ENCODE assay signal across 8 mouse cellular contexts in the genomic region with DNA sequence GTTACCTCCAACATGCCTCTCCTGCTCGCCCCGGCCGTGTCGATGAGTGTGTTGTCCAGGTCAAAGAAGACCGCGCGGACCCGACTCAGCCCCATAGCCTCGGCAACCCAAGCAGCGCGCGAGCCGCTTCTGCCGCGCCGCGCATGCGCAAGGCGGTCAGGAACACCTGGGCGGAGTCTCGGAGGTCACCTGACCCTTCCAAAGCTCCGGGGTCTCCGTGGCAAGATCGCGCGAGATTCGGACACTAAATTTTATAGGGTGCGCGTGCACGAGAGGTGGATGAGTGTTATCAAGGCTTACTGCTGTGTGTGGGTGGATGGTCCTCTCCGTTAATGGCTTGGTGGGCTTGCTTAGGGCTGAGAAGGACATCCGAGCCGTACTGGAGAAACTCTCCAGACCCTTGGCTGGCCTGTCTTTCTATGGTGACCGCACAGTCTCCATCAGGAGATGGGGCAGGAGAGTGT. TPM values are rescaled to one million over a fixed set of nuclear protein-coding genes. Genes with fewer than 3 reads are reported as not detected.
DNase-seq lines count a peak whose midpoint lies in the region; ATAC-seq and TF ChIP-seq lines count a peak whose summit lies in the region.

TSS of gene Ninl (minus strand) at position 151 of the 464 bp plus-strand sequence.
TSS of gene Nanp (minus strand) at position 167 of the 464 bp plus-strand sequence.

- DNase-seq in CD8-positive naive resting alpha-beta T cell, adult 2 months (ENCODE audit: low read depth in 2 of 2, low spot score in 2 of 2): peak; percentile 88
- DNase-seq in c-Kit-positive CD71-negative TER-119-negative erythroid progenitor cells, embryonic 14.5 days (ENCODE audit: low read depth): peak; percentile 86
- peak; percentile 94 for DNase-seq in forebrain, embryonic 10.5 days (ENCODE audit: extremely low spot score, low spot score)
- peak; percentile 94 to 96 for DNase-seq in kidney, postnatal 25 days
- DNase-seq in liver, embryonic 14.5 days (ENCODE audit: low read depth in 3 of 3, low spot score in 3 of 3): peak; percentile 89 to 94 (median 93)
- peak; percentile 95 for DNase-seq in neural tube, embryonic 11.5 days (ENCODE audit: low spot score)
- DNase-seq in stomach, postnatal 0 days (ENCODE audit: low spot score): peak; percentile 94

- peaks cover 5% of the 10 kb centered on the region; the same call in 1 of the 2 replicates for H3K9me3 ChIP-seq in forebrain, embryonic 10.5 days
- H3K9me3 ChIP-seq in heart, embryonic 15.5 days (replicated peaks): no peaks in the 10 kb centered on the region
- no peaks in the 10 kb centered on the region for H3K9me3 ChIP-seq in liver, embryonic 14.5 days (ENCODE audit: control insufficient read depth, low read length)
- H3K9me3 ChIP-seq in neural tube, embryonic 11.5 days (ENCODE audit: control insufficient read depth, low read length): no peaks in the 10 kb centered on the region
- no peaks in the 10 kb centered on the region for H3K9me3 ChIP-seq in stomach, postnatal 0 days (ENCODE audit: control insufficient read depth, low read length)

- H3K4me3 ChIP-seq in forebrain, embryonic 10.5 days: peak within 1 kb of the TSS; percentile 93
- H3K4me3 ChIP-seq in heart, embryonic 15.5 days: peak within 1 kb of the TSS; percentile 74
- peak within 1 kb of the TSS; percentile 89 to 91 for H3K4me3 ChIP-seq in liver, embryonic 14.5 days (ENCODE audit: insufficient read depth in 1 of 2, low read depth in 2 of 2, low read length in 2 of 2)
- peak within 1 kb of the TSS; percentile 88 for H3K4me3 ChIP-seq in neural tube, embryonic 11.5 days (ENCODE audit: low read depth, low read length)
- H3K4me3 ChIP-seq in stomach, postnatal 0 days (ENCODE audit: low read depth, low read length): peak within 1 kb of the TSS; percentile 89

- peak within 1 kb of the TSS; percentile 77 for H3K4me2 ChIP-seq in heart, embryonic 15.5 days
- H3K4me2 ChIP-seq in liver, embryonic 14.5 days (ENCODE audit: low read depth): peak within 1 kb of the TSS; percentile 96
- H3K4me2 ChIP-seq in neural tube, embryonic 11.5 days (ENCODE audit: low read depth): peak within 1 kb of the TSS; percentile 76
- peak within 1 kb of the TSS; percentile 90 for H3K4me2 ChIP-seq in stomach, postnatal 0 days (replicated peaks; ENCODE audit: low read depth)

- no peak for TF ChIP-seq CTCF in liver, embryonic 14.5 days (IDR thresholded peaks at IDR 0.05; ENCODE audit: low read depth)
- TF ChIP-seq CTCF in stomach, postnatal 0 days (IDR thresholded peaks at IDR 0.05; ENCODE audit: low read depth): no peak

- under 1% methylated on average over 34 of the region's 34 CpGs for WGBS in forebrain, embryonic 10.5 days
- under 1% methylated on average over 34 of the region's 34 CpGs for WGBS in heart, embryonic 15.5 days
- WGBS in liver, embryonic 14.5 days (ENCODE audit: insufficient replicate concordance): 1% methylated on average over 34 of the region's 34 CpGs
- WGBS in neural tube, embryonic 11.5 days: 1% methylated on average over 31 of the region's 34 CpGs
- WGBS in stomach, postnatal 0 days: under 1% methylated on average over 32 of the region's 34 CpGs

- no peaks in the 10 kb centered on the region for H3K27me3 ChIP-seq in forebrain, embryonic 10.5 days (ENCODE audit: poor library complexity, severe bottlenecking)
- H3K27me3 ChIP-seq in heart, embryonic 15.5 days: no peaks in the 10 kb centered on the region
- H3K27me3 ChIP-seq in liver, embryonic 14.5 days (ENCODE audit: control insufficient read depth, insufficient read depth, low read length): no peaks in the 10 kb centered on the region
- H3K27me3 ChIP-seq in neural tube, embryonic 11.5 days (ENCODE audit: control insufficient read depth, insufficient read depth, low read length): no peaks in the 10 kb centered on the region
- no peaks in the 10 kb centered on the region for H3K27me3 ChIP-seq in stomach, postnatal 0 days (ENCODE audit: control insufficient read depth, insufficient read depth, low read length)

- H3K4me1 ChIP-seq in forebrain, embryonic 10.5 days: peaks cover 19% of the 10 kb centered on the region
- peaks cover 8% of the 10 kb centered on the region for H3K4me1 ChIP-seq in heart, embryonic 15.5 days (replicated peaks)
- peaks cover 19 to 29% of the 10 kb centered on the region in 2 experiments for H3K4me1 ChIP-seq in liver, embryonic 14.5 days (replicated peaks; ENCODE audit: control insufficient read depth in 2 of 2, insufficient read depth in 2 of 2, low read length in 1 of 2)
- peaks cover 5% of the 10 kb centered on the region; the same call in 1 of the 2 replicates for H3K4me1 ChIP-seq in neural tube, embryonic 11.5 days (ENCODE audit: control insufficient read depth, insufficient read depth, low read length)
- H3K4me1 ChIP-seq in stomach, postnatal 0 days (replicated peaks; ENCODE audit: control insufficient read depth, insufficient read depth): no peaks in the 10 kb centered on the region

- H3K9ac ChIP-seq in heart, embryonic 15.5 days: peak within 1 kb of the TSS; percentile 87
- peak within 1 kb of the TSS; percentile 100 for H3K9ac ChIP-seq in liver, embryonic 14.5 days (replicated peaks)
- H3K9ac ChIP-seq in neural tube, embryonic 11.5 days (ENCODE audit: low read length): peak within 1 kb of the TSS; percentile 97
- peak within 1 kb of the TSS; percentile 97 for H3K9ac ChIP-seq in stomach, postnatal 0 days (ENCODE audit: low read length)

- H3K27ac ChIP-seq in forebrain, embryonic 10.5 days: peak within 1 kb of the TSS; percentile 97
- H3K27ac ChIP-seq in heart, embryonic 15.5 days: peak within 1 kb of the TSS; percentile 68
- peak within 1 kb of the TSS; percentile 98 for H3K27ac ChIP-seq in liver, embryonic 14.5 days
- peak within 1 kb of the TSS; percentile 68; the same call in 1 of the 2 replicates for H3K27ac ChIP-seq in neural tube, embryonic 11.5 days (ENCODE audit: low read depth, low read length)
- peak within 1 kb of the TSS; percentile 76 for H3K27ac ChIP-seq in stomach, postnatal 0 days (replicated peaks)

- peak; percentile 62 for TF ChIP-seq EP300 in liver, embryonic 14.5 days (IDR thresholded peaks at IDR 0.05; ENCODE audit: low read depth)
- peak; percentile 85 for TF ChIP-seq EP300 in stomach, postnatal 0 days (optimal IDR thresholded peaks at IDR 0.05)

- peaks cover 3% of the 10 kb centered on the region for H3K36me3 ChIP-seq in forebrain, embryonic 10.5 days (replicated peaks)
- no peaks in the 10 kb centered on the region for H3K36me3 ChIP-seq in heart, embryonic 15.5 days
- H3K36me3 ChIP-seq in liver, embryonic 14.5 days (replicated peaks; ENCODE audit: control insufficient read depth, insufficient read depth, low read depth): peaks cover 1% of the 10 kb centered on the region
- no peaks in the 10 kb centered on the region for H3K36me3 ChIP-seq in neural tube, embryonic 11.5 days (ENCODE audit: control insufficient read depth, insufficient read depth, low read length)
- H3K36me3 ChIP-seq in stomach, postnatal 0 days (ENCODE audit: control insufficient read depth, insufficient read depth, low read length): no peaks in the 10 kb centered on the region

- peak; percentile 96 for ATAC-seq in heart, embryonic 15.5 days (replicated peaks; ENCODE audit: insufficient number of reproducible peaks, insufficient read depth, low FRiP score, low read depth)
- ATAC-seq in liver, embryonic 14.5 days (ENCODE audit: insufficient read depth): peak; percentile 81
- ATAC-seq in neural tube, embryonic 11.5 days (ENCODE audit: insufficient read depth, low FRiP score, low TSS enrichment): peak; percentile 95
- peak; percentile 94 for ATAC-seq in stomach, postnatal 0 days (ENCODE audit: low FRiP score, low TSS enrichment)

RNA-seq across cellular contexts. Expression of gene Ninl, which starts in this region (rescaled TPM):
- polyA plus RNA-seq in forebrain, embryonic 10.5 days (2016; fragmentation: Nextera tagmentation; extraction: Ambion mirVana): 25.7 and 28.5 TPM in 2 replicates
- 2.8 and 5.4 TPM in 2 replicates for polyA plus RNA-seq in heart, embryonic 15.5 days (2015; fragmentation: Nextera tagmentation; extraction: Ambion mirVana)
- 7.2 and 17.3 TPM in 2 replicates for polyA plus RNA-seq in liver, embryonic 14.5 days (2012; rRNA removed)
- polyA plus RNA-seq in liver, embryonic 14.5 days (2014; fragmentation: Nextera tagmentation; extraction: Ambion mirVana): 7.0 and 9.8 TPM in 2 replicates
- 12.2 and 14.2 TPM in 2 replicates for polyA plus RNA-seq in neural tube, embryonic 11.5 days (2014; fragmentation: Nextera tagmentation; extraction: Ambion mirVana)
- 1.9 and 2.3 TPM in 2 replicates for polyA plus RNA-seq in stomach, postnatal 0 days (2015; fragmentation: Nextera tagmentation; extraction: Ambion mirVana)

RNA-seq across cellular contexts. Expression of gene Nanp, which starts in this region (rescaled TPM):
- polyA plus RNA-seq in forebrain, embryonic 10.5 days (2016; fragmentation: Nextera tagmentation; extraction: Ambion mirVana): 55.2 and 63.9 TPM in 2 replicates
- polyA plus RNA-seq in heart, embryonic 15.5 days (2015; fragmentation: Nextera tagmentation; extraction: Ambion mirVana): 19.5 and 22.5 TPM in 2 replicates
- 17.9 and 28.8 TPM in 2 replicates for polyA plus RNA-seq in liver, embryonic 14.5 days (2012; rRNA removed)
- polyA plus RNA-seq in liver, embryonic 14.5 days (2014; fragmentation: Nextera tagmentation; extraction: Ambion mirVana): 76.9 and 81.4 TPM in 2 replicates
- 42.4 and 43.9 TPM in 2 replicates for polyA plus RNA-seq in neural tube, embryonic 11.5 days (2014; fragmentation: Nextera tagmentation; extraction: Ambion mirVana)
- polyA plus RNA-seq in stomach, postnatal 0 days (2015; fragmentation: Nextera tagmentation; extraction: Ambion mirVana): 34.1 and 35.5 TPM in 2 replicates

Comparison
In these comparisons a context has a peak if more than half of its experiments do, and no peak if none do; other contexts are left out.
1. Peak in every context shown above with its lines: DNase-seq, ATAC-seq, H3K4me3 ChIP-seq and H3K27ac ChIP-seq.